Mouse (Mus musculus): ENCODE results near the gene Mst1. TPM values are rescaled to one million over a fixed set of nuclear protein-coding genes. Genes with fewer than 3 reads are reported as not detected.

Gene Mst1
- total RNA-seq, 2 experiments from 2014 or later, result not detected

DNA sequence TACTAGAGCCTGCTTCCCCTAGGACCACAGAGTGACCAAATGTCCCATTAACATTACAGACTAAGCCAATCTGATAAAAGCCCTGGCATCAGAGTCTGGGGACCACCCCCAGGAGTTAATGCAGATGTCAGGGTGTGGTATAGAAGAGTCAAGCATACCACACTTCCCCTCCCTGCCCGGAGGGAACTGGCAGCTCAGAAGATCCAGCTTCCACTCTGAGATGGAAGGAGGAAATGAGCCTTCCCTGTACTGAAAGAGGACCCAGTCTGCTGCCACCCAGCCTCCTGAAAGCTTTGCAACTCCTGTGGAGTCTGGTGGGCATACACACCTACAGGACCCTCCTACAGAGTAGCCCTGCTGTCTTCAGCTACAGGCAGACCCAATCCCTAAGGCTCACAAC lies 25.2 kb upstream of the Mst1 start:
- intact Hi-C loops (cut with DNase I), result no loop called here

DNA sequence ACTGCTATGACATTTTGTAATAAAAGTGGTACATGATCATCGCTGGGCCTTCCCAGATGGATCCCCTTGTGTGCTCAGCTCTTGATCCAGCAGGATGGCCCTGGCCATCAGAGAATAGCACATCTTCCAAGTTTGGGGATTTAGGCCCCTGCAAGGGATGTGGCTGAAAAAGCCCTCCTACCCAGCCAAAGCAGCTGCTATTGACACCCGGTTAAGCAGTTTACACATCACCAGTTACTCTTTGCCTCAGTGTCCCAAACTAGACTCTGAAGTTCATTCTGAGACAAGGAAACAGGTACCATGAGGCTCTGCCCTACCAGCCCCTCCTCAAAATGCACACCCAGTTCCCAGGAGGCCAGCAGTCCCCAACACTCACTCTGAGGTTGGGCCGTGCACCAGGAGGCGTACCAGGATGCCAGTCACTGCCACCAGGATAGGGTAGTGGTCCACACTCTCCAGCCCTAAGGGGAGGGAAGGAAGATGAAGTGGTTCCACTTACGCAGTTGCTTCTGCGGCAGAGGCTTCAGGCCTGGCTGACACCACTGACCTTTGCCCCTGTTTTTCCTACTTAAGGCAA lies 24.5 kb upstream of the Mst1 start:
- intact Hi-C loops (cut with DNase I), result no loop called here
- no peak for DNase-seq (ENCODE audit: extremely low spot score in 1 of 2, low spot score in 2 of 2)

More for the DNA sequence above, 25.2 kb upstream of the Mst1 start:
- no peak for DNase-seq (ENCODE audit: extremely low spot score in 1 of 2, low spot score in 2 of 2)

DNA sequence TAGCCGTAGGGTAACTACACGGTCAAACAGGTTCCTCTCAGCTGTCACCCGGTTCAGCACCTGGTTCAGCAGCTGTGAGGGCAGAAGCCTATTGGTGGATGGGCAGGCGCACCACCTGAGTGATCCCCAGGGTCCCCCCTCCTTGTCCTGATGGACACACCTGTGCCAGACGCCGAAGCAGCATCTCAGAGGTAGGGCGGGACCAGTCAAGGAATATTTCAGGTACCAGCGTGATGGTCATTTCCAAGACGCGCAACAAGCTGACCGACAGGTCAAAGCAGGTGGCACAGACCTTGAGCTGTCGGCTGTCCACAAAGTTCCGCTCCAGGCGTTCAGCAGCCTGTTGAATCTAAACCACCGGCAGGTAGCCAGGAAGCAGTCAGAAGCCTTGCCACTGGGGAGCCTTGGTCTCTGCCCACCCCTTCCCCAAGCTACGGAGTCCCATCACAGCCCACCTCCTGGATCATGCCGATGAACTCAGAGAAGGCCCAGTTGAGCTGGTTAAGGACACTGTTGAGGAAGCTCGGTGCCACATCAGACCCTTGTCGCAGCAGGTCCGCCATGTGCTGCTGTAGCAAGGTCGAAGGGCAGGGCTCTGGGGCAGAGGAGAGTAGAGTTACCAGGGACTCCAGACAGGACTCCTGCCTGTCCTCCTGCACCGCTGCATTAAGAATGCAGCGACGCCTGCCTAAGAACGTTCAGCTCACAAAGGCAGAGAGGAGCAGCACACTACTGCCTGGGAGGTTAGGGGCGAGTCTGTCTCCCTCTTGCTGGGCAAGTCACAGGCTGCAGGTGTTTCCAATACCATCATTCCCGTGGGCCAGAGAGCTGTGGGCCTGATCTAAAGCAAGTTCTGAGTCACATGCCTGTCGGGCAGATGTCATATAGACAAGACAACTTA lies 23.6 kb upstream of the Mst1 start:
- intact Hi-C loops (cut with DNase I), result no loop called here
- no peak for DNase-seq (ENCODE audit: extremely low spot score in 1 of 2, low spot score in 2 of 2)

DNA sequence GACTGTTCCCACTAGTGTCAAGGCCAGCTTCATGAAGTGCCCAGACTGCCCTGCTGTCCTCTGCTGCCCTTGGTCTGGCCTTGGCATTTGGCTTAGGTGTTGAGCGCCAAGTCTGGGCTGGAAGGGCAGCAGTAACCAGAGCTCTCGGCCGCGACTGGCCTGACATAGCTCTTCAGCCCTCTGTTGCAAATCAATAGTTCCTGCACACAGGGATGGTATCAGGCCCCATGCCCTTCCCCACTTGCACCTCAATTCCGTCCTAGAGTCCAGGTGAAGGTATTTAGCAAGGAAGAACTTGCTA lies 23.0 kb upstream of the Mst1 start:
- DNase-seq (ENCODE audit: extremely low spot score in 1 of 2, low spot score in 2 of 2), result no peak

DNA sequence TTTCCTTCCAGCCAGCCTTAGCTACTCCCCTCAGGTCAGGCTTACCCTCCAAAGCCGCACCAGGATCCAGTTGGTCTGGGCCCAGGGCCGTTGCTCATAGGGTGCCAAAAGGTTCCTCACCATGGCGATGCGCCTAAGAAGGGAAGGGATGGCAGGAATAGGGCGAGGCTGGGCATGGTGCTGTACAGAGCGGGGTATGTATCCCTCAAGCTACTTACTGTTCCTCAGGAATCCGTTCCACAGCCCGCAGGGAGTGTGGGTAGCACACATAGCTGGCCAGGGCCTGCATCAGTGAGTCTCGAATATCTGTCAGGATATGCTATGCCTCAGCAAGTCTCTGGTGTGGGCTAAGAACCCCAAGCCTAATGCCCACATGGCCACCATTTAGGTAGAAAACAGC lies 21.9 kb upstream of the Mst1 start:
- peak in 1 of 2 experiments; percentile 19 for DNase-seq (ENCODE audit: extremely low spot score in 1 of 2, low spot score in 2 of 2)
- intact Hi-C loops (cut with DNase I), result no loop called here

More for the DNA sequence above, 23.0 kb upstream of the Mst1 start:
- intact Hi-C loops (cut with DNase I), result no loop called here

DNA sequence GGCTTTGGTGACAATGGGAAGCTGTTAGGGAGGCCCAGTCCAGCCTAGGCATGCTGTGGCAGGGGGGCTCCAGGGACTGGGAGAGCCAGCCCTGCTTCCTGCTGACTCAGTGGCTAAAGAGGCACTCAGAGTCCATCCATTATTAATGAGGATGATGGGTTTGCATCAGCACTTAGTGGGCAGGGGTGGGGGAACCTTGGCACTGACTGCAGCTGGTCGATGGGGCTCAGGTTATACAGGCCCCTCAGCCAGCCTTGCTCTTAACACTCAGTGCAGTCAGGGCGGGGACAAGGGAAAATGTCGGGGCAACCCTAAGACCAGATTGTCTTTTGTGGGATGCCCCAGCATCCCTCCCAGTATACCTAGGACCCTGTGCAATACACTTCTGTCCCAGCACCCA lies 18.1 kb upstream of the Mst1 start:
- DNase-seq (ENCODE audit: extremely low spot score in 1 of 2, low spot score in 2 of 2), result peak in 1 of 2 experiments; percentile 15
- intact Hi-C loops (cut with DNase I), result no loop called here

DNA sequence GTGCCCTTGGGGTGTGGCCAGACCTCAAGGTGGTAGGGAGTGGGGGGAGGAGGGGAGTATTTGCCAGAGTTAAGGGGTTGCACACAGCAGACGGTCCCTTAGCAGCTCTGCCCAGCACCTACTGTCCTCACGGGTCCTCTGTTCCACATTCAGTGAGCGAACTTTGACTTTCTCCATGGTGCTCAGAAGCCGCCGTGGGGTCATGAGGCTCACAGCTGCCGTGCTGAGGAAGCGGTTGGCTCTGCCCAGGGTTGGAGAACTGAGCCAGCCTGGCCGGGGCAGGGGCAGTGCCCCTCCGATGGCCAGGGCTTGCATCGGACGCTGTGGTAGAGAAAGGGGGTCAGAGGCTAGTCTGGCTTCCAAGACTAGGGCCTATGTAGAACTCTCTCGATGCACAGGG lies 16.9 kb upstream of the Mst1 start:
- DNase-seq (ENCODE audit: extremely low spot score in 1 of 2, low spot score in 2 of 2), result no peak
- intact Hi-C loops (cut with DNase I), result no loop called here

DNA sequence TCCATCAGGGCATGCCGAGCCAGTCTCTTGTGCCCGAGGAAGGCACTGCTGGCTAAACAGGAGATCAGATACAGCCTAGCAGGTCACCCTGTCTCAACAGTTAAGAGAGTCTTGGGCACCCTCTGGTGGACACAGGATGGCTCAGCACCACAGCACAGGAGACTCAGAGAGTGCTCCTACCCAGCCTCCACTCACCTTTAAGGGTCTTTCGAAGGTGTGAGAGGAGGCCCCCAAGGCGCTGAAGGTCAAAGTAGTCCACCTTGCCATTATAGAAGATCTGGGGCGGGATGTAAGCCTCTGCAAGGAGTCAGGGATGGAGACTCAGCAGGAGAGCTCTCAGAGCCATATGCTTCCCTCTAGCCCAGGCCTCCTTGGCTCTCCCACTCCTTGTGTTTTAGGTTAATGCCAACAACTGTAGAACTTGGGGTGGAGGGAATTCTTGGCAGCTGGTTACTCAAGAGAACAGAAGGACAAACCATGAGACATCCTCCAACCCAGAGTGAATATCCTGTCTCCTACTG lies 14.7 kb upstream of the Mst1 start:
- peak in 1 of 2 experiments; percentile 67 for DNase-seq (ENCODE audit: extremely low spot score in 1 of 2, low spot score in 2 of 2)
- intact Hi-C loops (cut with DNase I), result loop anchor here (5.0 kb wide), 2 partner anchors 103 to 163 kb away; no protein-coding TSS in a partner anchor

DNA sequence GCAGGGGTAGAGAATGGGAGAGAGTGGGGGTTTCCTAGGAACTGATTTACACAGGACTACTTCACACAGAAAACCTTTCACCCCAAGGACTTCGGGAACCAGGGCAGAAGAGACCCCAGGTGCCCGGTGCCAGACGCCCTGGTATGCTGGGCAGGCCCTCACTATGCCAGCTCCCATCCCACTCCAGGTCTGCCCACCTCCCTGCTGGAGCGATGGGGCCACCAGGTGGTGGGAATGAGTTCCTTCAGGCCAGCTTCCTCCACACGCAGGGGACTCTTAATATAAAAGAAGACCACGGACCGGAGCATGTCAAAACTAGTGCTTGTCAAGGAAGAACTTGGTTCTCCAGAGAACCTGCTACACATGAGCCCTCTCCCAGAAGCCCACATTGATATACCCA lies 13.0 kb upstream of the Mst1 start:
- DNase-seq (ENCODE audit: extremely low spot score in 1 of 2, low spot score in 2 of 2), result no peak
- intact Hi-C loops (cut with DNase I), result loop anchor here (5.0 kb wide), 2 partner anchors 105 to 165 kb away; no protein-coding TSS in a partner anchor

DNA sequence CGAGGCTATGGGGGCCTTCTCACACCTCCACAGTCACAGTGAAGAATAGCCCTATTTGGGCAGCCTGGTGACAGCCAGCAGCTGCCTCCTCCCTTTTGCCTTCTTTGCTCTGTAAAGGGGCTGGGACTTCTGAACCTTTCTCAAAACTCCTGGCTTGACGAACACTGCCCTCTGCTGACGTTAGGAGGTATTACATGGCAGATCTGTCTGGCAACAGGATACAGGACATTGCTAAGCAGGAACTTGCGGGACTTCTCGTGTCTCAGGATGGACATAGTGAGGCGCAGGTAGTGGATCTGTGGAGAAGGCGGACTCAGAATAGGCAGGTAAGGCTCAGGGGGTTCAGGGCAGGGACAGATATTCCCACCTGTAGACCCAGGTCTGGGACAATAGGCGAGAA lies 12.3 kb upstream of the Mst1 start:
- DNase-seq (ENCODE audit: extremely low spot score in 1 of 2, low spot score in 2 of 2), result peak; percentile 79 to 81
- intact Hi-C loops (cut with DNase I), result loop anchor here (5.0 kb wide), 2 partner anchors 106 to 166 kb away; no protein-coding TSS in a partner anchor

DNA sequence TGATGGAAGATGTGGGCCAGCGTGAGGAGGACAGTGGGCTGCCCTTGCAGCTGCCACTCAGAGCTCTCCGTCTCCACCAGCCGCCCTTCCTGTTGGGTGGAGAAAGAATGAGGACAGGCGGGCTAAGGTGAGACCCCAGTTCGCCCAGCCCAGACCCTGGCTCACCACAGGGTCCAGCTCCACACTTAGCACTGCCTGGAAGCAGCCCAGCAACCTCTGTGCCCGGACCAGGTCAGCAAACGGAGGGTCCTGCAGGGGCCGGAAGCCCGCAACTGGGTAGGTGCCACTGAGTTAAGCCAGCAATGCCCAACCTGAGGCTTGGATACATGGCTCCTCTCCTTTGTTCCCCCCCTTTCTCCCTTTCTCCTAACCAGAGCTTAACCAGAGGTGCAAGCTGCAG lies 11.2 kb upstream of the Mst1 start:
- intact Hi-C loops (cut with DNase I), result loop anchor here (5.0 kb wide), 2 partner anchors 107 to 167 kb away; no protein-coding TSS in a partner anchor
- no peak for DNase-seq (ENCODE audit: extremely low spot score in 1 of 2, low spot score in 2 of 2)

DNA sequence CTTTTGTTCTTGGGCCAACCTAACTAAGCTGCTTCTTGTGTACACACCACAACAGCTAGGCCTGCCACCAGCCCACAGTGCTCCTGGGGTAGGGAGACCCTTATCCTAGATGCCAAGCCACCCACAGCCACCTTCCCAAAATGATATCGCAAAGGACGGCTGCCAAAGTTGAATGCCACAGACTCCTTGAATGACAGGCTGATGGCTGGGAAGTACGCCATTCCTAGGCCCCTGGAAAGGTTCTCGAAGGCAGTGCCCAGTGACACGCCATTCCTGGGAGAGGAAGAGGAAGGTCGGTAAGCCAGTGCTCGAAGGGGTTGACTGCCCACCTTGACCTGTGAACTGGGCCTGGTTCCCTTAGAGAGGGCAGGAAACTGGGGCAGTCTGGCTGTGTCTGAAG lies 10.7 kb upstream of the Mst1 start:
- intact Hi-C loops (cut with DNase I), result loop anchor here (5.0 kb wide), 2 partner anchors 107 to 167 kb away; no protein-coding TSS in a partner anchor

DNA sequence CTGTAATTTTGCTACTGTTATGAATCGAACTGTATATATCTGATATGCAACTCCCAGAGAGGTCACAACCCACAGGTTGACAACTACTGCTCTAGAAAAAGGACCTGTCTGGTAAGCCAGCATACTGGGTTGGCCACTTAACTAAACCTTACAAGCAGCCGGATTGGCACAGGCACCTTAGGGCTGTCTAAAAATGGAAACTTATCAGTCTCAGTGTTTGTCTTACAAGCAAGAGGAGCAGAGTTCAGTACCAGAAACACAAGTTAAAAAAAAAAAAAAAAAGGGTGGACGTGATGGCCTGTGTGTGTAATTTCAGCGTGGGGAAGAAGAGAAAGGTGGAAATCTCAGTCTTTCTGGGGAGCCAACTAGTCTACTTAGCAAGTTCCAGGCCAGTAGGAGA lies 8.4 kb upstream of the Mst1 start:
- no peak for DNase-seq (ENCODE audit: extremely low spot score in 1 of 2, low spot score in 2 of 2)
- intact Hi-C loops (cut with DNase I), result no loop called here

More for the DNA sequence above, 10.7 kb upstream of the Mst1 start:
- DNase-seq (ENCODE audit: extremely low spot score in 1 of 2, low spot score in 2 of 2), result no peak

DNA sequence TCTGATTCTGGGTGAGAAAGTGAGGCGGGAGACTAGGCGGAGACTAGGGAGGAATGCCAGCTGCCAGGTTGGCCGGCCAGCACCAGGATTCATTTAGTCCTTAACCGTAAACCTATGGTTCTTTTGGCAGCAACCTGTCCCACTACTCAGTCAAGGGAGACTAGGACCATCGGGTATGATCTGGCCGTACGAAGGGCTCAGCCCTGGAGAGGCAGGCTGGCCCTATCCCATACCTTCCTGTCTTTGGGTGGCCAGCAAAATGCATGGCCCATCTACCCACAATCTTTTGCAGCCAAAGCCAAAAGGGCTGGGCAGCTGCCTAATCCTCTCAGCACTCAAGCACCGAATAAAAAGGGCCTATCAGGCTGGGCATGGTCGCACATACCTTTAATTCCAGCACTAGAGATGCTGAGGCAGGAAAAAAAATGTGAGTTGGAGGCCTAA lies 7.7 kb upstream of the Mst1 start:
- DNase-seq (ENCODE audit: extremely low spot score in 1 of 2, low spot score in 2 of 2), result no peak
- intact Hi-C loops (cut with DNase I), result no loop called here

DNA sequence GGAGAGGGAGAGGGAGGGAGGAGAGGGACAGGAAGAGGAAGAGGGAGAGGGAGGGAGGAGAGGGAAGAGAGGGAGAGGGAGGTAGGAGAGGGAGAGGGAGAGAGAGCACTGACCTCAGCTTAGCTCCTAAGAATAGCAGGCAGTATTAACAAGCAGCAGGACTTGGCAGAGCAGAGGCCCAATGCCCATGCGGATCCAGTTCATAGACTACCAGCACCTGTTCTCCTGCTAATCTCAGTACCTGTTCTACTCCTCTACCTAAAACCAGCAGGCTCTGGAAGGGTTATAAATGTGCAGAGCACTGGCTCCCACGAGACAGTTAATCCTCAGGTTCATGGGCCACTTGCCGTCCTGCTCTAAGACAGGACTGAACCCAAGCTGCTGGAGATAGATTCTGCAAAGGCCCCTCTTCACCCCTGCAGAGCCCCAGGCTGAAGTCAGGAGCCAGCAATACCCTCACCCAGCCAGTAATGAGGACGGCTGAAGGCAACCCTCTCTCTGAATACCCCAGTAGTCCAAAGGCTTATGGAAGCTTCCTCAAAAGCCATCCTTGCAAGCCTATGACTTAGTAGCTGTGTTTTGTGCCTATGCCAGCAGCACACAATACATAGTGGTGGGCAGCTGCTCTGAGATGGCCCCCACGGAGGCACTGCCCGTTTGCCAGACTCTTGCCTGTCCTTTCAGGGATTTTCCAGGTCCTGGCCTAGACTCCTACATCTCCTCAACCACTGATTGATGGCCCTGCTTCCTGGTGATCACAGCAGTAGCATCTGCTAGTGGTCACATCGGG lies 6.9 kb upstream of the Mst1 start:
- intact Hi-C loops (cut with DNase I), result no loop called here
- DNase-seq (ENCODE audit: extremely low spot score in 1 of 2, low spot score in 2 of 2), result no peak

DNA sequence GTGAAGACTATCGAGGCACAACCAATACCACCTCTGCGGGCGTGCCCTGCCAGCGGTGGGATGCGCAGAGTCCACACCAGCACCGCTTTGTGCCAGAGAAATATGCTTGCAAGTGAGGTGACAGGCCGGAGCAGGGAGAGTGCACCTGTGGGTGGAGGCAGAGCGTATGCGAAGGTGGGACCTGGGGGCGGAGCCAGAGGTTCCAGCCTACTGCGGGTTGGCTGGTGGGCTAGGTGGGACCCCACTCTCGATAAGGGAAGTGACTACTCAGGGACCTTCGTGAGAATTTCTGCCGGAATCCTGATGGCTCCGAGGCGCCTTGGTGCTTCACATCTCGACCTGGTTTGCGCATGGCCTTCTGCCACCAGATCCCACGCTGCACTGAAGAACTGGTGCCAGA lies 2.3 kb downstream of the Mst1 start:
- intact Hi-C loops (cut with DNase I), result no loop called here

DNA sequence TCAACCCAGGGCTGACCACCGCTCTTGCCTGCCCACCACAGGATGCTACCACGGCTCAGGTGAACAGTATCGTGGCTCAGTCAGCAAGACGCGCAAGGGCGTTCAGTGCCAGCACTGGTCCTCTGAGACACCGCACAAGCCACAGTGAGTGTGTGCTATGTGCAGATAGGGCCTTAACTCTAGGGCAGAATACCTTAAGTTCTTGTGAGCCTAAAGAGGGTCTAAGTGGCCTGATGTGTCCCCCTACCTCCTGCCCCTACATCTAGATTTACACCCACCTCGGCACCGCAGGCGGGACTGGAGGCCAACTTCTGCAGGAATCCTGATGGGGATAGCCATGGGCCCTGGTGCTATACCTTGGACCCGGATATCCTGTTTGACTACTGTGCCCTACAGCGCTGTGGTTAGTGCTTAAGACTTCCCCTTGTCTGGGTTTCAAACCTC lies 2.8 kb downstream of the Mst1 start, which contains the start of gene Rnf123:
TSS of gene Rnf123 (minus strand) at position 359 of the 444 bp plus-strand sequence.
- DNase-seq (ENCODE audit: extremely low spot score in 1 of 2, low spot score in 2 of 2), result no peak
- intact Hi-C loops (cut with DNase I), result no loop called here

More for the DNA sequence above, 2.3 kb downstream of the Mst1 start:
- DNase-seq (ENCODE audit: extremely low spot score in 1 of 2, low spot score in 2 of 2), result no peak

DNA sequence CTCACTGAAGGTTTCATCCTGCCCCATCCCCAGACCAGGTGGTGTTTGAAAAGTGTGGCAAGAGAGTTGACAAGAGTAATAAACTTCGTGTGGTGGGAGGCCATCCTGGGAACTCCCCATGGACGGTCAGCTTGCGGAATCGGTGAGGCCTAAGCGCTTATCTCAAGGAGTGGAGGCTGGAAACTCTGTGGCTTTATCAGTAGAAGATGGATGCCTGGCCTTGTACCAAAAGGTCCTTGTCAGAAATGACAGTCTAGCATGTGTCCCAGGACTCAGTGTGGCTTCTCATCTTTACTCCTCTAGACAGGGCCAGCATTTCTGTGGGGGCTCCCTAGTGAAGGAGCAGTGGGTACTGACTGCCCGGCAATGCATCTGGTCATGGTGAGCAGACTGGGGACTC lies 3.3 kb downstream of the Mst1 start:
- DNase-seq (ENCODE audit: extremely low spot score in 1 of 2, low spot score in 2 of 2), result no peak
- intact Hi-C loops (cut with DNase I), result no loop called here

DNA sequence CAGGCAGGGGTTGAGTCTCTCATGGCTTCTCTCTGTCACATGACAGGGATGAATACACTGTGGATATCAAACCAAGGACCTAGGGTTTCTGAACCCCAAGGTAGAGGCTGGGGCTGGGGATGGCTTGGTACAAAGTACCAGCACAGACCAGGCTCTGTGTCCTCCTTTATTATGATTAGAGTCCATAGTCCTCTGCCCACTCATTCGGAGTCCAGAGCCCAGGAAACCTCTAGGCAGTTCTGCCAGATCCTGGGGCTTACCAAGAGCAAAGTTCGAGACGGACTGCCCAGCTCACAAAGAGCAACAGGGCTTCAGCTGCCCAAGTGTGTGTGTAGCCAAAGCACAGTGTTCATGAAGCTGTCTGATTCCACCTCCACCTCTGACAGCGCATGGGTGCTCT lies 5.0 kb downstream of the Mst1 start:
- no peak for DNase-seq (ENCODE audit: extremely low spot score in 1 of 2, low spot score in 2 of 2)
- intact Hi-C loops (cut with DNase I), result no loop called here

Measured in left cerebral cortex, postnatal 10 days (tissue).